Mouse (Mus musculus): ENCODE data around the gene Lrrc7.
"Not testable (repeated sequence)": the region's sequence is repeated elsewhere in the genome, so short reads cannot be mapped to it uniquely, and the experiment has no call there.

Lrrc7 gene

DNA sequence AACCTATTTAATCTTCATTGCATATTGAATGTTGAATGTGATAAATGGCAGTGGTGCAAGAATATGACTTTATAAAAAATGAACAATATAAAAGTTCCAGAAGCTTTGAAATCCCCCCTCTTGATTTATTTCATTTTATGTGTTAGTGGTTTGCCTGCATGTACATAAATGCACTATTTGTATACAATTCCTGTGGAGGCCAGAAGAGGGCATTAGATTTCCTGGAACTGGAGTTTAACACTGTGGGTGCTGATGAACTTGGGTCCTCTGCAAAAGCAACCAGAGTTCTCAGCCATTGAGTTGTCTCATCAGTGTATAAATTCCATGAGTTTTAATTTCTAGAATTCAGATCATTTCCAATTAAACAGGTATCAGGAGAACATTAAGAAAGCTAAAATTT is 397.0 kb downstream of the Lrrc7 start:
- peak; percentile 26 for DNase-seq (ENCODE audit: low spot score)

DNA sequence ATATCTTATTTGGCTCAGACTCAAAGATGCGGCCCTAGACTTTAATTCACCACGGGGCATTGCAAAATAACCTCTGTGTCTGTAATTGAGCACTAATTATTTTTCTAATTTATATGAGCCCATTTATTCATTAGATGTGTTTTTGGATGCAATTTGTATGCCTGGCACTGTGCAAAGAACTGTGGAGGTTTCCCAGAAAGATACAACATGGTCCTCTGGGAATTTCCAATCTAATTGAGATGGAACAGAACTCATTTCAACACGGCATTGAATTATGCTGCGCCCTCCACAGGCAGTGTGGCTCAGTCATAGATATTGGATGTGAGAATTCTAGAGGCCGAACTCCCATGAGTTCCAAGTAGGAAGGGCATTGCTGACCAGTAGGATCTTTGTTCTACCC is 397.6 kb downstream of the Lrrc7 start:
- no peak for DNase-seq (ENCODE audit: low spot score)

DNA sequence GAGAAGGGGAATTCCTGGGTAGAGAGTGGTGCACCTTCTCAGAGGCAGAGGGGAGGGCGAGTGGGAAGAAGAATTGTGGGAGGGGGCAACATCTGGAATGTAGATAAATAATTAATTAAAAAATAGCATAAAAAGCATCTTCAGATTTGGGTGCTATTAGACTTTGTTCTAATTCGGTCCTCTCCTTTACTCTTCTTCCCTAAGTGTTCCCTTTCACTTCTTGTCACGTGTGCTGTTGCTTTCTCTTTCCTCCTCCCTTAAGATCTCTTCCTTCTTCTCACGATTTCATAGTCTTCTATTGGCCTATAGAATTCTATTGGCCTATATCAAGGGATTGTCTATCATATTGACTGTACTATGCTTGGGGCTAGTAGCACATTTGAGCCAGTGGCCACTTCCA is 398.9 kb downstream of the Lrrc7 start:
- DNase-seq (ENCODE audit: low spot score), result no peak

DNA sequence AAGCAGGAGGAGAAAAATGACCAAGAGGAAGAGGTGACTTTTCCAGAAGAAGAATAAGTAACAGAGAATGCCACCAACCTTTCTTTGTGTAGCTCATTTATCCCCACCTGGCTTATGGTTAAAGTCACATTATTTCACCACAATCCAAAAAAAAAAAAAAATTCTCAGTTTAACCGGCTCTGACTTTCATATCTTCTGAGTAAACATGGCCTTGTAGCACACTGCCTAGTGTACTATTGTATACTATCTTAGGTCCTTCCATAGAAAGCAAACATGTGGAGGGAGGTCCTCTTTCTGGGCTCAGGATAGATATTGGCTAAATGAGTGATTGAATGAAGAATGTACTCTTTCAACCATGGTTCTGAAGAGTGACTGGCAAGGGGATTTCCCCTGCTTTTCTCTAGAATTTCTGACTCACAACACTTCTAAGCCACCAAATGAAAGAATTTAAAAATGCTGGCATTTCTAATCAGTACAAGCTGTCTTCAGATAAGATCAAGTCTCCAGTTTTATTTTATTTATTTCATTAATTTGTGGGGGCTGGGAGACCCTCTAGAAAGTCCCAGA is 400.0 kb downstream of the Lrrc7 start:
- no peak for DNase-seq (ENCODE audit: low spot score)

DNA sequence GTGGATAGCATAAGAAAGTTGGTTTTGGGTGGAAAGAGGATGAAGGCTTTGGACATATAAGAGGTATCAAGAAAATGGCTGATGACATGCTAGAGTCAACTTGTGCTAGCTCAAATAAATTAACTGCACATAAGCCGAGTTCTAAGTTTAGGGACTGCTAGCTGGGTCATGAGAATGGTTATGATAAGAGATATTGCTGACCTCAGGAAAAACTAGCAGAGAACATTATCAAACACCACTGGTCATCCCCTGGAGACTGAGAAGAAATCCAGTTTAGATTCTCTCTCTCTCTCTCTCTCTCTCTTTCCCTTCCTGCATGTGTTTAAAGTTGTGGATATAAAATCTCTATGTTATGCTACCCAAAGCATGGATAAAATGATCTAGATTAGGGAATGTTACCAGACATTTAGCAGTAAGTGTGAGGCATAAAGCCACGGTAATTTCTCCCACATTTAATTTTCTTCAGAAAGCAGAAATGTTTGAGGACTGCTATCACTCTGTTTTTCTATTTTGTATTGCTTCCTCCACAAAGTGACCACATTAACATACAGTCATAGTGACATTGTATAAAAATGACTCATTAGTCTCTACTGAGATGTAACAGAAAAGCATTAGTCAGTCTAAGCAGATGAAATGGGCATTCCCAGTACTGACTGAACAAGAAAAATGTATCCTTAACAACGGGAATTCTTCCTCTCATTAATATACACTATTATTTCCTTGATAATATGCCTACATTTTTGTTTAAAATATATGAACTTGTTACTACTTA is 406.3 kb downstream of the Lrrc7 start:
- no peak for DNase-seq (ENCODE audit: low spot score)

DNA sequence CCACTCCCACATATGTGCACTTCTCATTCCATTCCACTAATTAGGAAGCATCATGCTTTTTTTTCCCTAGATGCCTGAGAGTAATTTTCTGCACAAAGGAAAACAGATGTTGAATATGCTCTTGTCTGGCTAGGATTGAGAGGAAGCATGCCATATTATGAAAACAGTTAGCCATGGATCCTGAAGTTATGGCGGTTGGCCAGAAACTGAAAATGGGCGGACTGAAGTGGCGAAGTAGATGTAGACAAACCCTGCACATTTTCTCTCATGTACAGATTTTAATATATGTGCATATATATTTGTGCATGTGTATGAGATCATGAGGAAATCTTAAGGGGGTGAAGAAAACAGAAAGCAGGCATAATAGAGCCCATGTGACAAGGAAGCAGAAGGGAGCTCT is 407.9 kb downstream of the Lrrc7 start:
- DNase-seq (ENCODE audit: low spot score), result no peak

DNA sequence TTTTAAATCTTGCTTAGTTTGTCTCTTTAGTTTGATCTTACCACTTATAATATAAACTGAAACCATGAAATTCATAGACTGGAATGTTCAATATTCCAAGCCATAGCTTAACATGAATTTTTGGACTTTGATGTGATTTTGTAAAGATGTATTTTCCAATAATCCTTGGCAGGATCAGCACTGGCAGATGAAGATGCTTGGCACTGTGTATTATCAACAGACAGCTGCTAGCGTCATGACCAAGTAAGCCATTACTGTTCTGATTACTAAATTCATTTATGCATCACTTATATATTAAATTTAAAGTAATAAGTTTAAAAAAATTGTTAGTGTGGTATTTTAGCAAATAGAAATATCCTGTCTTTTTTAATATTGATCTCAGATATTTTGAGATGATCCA is 413.0 kb downstream of the Lrrc7 start:
- DNase-seq (ENCODE audit: low spot score), result no peak

DNA sequence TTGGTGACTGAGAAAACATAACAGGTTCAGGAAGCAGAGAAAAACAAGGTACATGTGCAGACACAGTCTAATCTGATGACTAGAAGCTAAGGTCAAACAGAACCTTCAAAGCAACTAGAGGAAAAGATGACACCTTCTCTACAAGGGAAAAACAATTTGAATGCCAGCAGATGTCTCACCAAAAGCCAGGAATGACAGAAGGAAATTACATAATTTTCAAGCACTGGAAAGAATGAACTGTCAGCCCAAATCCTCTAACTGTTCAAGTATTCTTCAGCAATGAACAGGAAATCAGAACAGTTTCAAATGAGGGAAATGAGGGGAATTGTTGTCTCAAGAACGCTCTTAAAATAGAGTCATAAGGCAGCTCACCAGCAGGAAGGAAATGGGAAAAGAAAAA is 421.4 kb downstream of the Lrrc7 start:
- DNase-seq (ENCODE audit: low spot score), result no peak

DNA sequence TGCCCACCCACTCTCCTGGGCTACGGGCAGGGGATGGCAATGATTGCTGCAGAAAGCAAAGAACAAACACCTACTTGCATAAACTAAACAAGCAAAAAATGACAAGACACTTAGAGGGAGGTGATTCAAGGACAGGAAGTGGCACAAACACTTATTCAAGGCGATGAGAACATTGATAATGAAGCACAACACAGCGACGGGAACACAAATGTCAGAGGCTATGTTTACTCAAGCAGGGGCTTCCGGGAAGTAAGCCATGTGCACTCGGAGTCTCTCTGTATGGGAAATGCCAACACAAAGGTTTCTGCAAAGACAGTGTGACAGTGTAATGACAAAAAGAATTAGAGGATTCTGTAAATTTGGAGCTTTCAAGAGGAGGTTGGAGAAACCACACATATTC is 424.2 kb downstream of the Lrrc7 start:
- DNase-seq (ENCODE audit: low spot score), result no peak

DNA sequence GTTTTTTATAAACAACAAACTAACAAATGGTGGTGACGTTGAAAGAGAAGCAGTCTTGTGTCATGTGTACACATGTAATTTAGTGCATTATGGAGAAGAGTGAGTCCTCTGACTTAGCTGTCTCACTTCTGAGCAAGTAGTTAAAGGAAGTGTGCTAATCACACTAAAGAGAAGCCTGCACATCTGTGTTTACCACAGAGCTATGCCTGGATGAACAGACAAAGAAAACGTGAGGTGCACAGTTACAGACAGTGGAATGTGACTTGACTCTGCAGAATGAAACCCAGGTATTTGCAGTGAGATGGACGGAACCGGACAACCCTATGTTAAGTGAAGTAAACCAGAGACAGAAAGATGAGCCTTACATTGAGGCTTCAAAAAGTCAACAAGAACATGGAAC is 430.3 kb downstream of the Lrrc7 start:
- no peak for DNase-seq (ENCODE audit: low spot score)

DNA sequence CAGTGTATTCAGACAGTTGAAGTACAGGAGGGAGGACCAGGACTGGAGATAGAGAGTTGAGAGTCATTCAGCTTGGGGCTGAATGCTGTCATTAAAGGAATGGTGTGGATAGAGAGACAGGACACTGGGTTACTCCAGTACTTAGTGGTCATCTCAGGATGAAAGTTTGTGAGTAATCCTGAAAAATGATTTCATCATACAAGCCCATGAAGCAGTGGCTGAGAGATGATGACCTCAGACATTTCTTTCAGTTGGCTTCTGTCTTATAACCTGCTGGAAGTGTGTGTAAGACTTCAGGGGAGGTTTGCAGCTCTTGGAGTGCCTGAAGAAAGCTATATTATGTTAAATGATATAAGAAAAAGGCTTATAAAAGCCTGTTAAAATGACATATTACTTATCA is 430.8 kb downstream of the Lrrc7 start:
- no peak for DNase-seq (ENCODE audit: low spot score)

DNA sequence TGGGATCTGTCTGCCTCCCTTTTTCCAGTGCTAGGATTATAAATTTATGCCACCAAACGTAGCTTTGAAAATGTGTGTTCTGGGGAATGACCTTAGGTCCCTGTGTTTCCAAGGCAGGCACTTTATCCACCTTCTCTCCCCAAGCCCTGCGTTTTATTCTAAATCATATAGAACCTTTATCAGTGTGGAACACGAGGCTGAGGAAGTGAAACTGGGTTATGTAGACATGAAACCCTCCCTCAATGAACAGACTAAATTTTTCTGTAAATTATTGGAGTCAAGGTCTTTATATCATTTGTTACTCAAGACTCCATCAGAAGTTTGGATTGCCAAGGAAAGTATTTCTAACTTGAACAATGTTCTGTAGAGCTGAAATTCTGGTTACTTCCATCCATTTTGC is 439.1 kb downstream of the Lrrc7 start:
- DNase-seq (ENCODE audit: low spot score), result no peak

DNA sequence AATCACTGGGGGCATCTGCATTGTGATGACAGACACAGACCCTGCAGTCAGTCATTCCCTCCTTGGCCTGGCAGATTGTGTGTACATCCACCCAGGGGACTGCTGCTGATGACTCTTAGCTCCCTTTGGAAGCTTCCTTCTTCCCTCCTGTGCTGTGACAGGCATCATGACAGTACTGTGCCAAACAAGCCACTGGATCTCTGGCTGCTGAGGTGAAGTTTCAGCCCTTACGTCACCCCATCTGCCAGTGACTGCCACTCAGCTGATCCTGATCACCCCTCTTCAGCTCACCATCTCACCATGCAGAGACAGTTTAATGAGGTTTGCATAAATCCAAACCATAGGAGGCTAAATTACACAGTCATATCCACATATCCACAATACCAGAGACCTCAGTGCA is 456.8 kb downstream of the Lrrc7 start:
- DNase-seq (ENCODE audit: low spot score), result no peak

DNA sequence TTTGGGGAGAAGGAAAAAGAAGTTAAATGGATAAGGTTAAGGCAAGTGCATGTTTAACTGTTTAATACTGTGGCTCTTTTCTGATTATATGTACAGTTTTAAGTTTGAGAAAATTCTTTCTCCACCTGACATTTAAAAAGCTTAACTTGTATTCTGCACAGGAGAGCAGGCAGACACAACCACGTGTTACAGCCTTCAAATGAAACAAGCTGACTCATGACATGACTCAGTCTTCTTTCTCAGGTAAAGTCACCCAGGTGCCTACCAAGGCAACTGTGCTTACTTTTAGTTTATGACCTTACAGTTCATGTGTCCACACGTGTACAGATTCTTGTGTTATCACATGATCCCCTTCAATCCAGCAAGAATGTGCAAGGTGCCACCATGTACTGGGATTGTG is 458.6 kb downstream of the Lrrc7 start:
- DNase-seq (ENCODE audit: low spot score), result no peak

DNA sequence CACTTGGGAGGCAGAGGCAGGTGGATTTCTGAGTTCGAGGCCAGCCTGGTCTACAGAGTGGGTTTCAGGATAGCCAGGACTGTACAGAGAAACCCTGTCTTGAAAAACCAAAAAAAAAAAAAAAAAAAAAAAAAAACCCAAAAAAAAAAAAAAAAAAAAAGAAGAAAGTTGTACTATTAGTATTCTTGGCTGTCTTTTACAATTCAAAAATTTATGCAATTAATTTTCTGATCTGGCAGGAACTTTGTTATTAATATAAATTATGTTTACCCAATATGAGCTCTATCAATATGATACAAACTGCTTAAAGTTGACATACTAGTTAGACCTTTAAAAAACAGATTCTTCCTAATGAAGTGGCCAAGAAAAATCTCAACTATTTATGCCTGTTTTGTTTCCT is 459.5 kb downstream of the Lrrc7 start:
- not testable (repeated sequence) for DNase-seq (ENCODE audit: low spot score)

DNA sequence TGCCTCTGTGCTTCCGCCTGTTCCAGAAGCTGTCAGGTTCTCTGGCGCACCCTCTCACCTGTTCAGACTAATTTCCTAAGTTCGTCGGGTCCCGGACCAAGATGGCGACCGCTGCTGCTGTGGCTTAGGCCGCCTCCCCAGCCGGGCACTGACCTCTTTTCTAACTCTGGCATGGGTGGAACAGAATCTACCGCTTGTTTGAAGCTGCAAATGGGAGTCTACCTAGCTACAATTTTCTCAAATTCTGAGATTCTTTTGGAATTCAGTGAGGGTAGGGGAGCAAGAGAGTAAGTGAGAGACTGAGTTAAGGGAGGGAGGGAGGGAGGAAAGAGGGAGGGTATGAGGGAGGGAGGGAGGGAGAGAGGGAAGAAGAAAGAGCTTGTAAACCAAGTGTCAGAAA is 460.0 kb downstream of the Lrrc7 start:
- DNase-seq (ENCODE audit: low spot score), result not testable (repeated sequence)

DNA sequence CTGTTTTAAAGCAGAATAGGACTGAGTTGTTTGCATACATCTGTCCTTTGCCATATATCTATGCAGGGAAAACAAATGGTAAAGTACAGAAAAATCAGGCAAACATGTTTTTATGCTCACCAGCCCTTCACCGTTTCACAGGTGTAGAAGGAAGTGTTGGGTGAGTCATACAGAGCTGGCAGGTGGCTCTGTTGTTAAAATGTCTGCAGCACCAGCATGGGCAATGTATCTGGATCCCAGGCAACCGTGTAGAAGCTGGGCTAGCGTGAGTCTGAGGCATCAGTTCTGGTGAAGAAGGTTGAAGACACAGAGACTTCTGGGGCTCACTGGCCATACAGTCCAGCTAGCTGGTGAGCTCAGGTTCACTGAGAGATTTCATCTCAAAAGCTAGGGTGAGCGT is 468.1 kb downstream of the Lrrc7 start:
- DNase-seq (ENCODE audit: low spot score), result no peak

DNA sequence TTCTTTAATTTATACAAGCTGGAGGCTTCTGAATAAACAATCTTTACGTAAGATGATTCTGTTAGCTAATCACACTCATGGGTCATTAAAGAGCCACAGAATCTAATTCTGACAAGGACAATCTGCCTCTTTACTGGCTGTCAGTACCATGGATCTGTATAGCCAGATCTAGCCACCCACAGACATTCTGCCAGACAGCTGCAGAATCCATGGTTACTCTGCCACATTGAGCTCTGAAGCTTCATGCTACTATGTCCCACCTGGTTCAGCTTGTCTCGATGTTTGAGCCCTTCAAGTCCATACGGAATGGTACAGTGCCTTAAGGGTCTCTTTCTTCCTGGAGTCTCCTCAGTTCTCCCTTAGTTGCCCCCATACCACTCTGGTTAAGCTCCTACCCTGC is 470.4 kb downstream of the Lrrc7 start:
- peak; percentile 45 for DNase-seq (ENCODE audit: low spot score)

DNA sequence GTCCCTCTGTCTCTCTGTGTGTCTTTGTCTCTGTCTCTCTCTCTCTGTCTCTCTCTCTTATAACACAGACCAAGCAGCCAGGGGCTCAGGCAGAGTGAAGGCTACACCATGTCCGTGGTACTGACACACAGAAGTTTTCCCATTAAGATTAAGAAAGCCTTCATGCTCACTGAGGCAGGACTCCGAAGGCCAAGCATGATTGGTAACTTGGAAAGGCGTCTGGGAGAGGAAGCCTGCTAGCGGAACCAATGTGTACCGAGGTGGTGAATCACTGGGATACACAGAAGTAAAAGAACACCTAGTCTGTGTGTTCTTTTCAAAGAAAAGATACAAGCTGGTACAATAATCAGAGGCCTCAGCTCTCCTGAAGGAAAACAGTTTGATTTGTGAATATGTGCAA is 484.2 kb downstream of the Lrrc7 start:
- no peak for DNase-seq (ENCODE audit: low spot score)

DNA sequence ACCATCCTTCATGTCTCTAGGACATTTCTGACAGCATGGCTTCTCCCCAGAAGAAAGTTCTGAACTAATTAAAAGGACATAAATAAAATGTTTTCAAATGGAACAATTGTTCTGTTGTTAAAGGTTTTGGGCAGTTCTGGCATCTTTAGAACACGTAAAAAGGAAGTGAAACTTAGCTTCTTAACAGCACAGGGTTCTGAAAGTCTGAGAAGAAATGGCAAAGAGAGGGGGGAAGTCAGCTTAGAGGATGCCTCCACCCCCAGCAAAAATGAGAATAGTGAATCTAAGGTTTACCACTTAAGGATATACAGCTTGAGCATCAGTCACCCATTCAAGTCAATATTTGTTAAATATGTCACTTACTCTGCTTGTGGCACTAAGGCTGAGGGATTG is 484.6 kb downstream of the Lrrc7 start:
- DNase-seq (ENCODE audit: low spot score), result no peak

DNA sequence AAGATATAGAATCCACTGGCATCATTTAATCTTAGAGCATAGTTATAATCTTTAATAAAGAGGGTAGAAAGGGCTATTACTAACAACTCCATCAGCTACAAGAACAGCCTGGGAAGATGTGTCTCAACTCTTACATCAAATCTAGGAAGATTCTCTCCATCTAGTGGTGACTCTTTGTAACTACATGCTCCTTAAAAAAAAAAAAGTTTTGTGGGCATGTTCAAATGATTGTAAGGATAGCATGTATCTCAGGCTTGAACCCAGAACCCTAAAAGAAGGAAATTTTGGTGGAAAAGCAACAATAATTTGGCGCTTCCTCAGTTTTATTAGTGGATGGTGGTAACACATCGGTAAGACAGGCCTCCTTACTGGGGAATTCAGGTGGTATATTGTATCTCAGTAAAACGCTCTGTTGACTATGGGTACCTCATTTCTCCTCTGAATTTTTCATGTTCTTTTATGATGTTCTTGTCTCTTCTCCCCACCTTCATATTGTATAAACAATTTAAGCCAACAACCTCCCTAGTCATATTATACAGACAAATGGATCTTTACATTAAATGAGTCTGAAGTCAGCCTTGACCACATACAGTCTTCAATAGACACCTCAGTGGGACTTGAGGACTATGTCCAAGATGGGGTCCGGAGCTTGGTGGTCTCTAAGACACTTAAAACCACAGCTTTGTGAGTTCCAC is 485.2 kb downstream of the Lrrc7 start:
- no peak for DNase-seq (ENCODE audit: low spot score)

DNA sequence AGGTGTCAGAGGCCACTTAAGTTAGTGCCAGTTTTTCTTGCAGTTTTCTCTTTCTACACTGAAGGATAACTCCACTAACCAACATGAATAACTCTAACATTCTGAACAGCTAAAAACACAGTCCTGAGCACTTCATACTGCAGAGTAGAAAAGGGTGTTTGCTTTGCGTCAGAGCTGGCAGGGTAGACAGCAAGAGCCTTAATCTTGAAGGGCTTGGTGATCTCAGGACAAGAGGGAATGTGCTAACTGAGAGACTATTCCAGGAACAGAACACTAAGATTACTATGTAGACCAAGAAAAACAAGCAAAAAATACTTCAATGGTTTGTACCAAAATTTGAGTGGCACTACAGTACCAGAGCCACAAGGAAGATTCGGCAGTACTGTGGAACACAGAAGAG is 487.0 kb downstream of the Lrrc7 start:
- no peak for DNase-seq (ENCODE audit: low spot score)

DNA sequence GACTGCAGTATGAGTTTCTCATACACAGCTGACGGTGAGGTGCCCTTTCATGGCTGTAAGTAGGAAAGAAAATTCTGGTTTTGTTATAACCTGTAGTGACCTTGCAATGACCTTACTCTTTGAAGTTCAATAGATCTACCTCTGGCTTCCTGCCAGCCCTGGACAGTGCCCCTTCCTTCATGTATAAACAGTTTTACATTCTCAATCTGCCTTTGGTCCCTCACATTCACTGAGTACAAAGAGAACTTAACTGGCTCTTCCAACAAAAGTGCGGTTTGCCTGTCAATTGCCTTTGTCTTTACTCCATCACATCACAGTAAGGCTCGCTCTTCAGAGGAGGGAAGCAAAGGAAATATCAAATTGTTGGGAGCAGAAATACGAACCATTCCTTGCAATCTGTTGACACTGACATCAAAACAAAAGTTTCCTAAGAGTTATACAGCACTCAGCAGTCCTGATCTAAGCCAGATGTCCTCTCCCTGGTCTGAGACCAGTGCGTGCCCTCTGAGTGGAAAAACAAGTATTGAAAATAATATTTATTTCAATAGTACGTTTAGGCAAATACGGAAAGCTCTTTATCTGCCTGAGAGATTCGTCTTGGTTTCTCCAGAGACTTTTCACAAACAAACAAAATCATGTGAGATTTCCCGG is 493.3 kb downstream of the Lrrc7 start:
- no peak for DNase-seq (ENCODE audit: low spot score)

All from layer of hippocampus, adult 9-10 months (tissue).